Mouse (Mus musculus): ENCODE data around the gene Akap1.
A peak's percentile ranks its signal among the peaks of the same experiment; 100 is the strongest.
"Not testable (repeated sequence)": the region's sequence is repeated elsewhere in the genome, so short reads cannot be mapped to it uniquely, and the experiment has no call there.

Gene Akap1

DNA sequence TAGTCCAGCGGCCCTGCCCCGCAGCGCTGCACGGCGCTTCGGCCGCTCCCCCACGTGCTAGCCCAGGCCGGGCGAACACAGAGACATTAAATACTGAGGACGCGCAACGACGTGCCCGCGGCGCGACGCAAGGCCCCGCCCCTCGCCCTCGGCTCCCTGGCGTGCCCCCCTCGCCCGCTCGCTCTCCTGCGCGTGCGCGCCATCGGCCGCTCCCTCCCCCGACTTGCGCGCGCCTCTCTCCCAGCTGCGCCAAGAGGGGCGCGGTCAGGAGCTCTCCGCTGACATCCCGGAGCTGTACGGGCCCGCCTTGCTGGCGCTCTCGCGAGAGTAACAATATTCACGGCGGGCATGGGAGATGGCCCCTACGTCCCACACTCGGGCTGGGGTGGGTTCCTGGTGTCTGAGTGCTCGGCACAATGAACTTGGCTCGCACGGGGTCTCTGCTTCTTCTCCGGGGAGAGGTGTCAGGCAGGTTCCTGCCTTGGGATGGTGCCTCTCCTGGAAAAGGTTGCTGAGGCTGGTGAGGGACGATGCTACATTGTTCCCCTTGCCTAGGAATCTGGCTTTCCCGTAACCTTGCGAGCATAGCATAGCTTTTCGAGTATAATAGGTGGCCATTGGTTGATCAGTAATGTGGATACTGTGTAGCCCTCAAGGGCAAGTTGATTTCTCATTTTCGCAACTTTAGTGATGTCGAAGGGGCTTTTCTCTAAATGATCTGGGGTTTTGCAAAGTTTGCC is at the start of gene Akap1:
Gene Akap1 (minus strand): TSS at position 129 of the 740 bp plus-strand sequence.
- peak; percentile 98 for DNase-seq (ENCODE audit: extremely low read depth, insufficient read length, low spot score)

DNA sequence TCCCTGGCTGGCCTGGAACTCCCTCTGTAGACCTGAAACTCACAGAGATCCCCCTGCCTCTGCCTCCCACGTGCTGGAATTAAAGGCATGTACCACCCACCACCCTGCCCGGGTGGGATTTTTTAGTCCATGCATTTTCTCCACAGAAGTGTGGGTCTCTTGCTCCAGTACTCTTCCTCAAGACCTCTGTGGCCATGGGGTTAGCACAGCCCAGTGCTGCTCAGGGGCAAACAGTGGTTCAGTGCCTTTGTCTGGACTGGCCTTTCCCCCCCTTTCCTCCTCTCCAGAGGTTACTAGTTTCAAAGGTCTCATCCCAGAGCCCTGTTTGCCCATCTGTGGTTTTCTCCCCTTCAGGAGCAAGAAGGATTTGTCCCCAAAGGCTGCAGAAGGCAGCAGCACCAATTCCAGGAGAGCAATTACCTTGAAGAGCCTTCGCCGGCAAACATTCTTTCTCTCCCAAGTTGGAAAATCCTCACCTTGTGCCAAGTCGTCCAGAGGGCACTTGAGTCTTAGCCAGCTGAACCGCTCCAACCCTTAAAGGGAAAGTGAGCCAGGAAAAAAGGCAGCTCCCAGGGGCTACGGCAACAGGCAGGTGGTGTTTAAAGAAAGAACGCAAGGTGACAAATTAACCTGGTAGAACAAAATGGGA is 45.1 kb upstream of the Akap1 start:
- peak; percentile 26 for DNase-seq (ENCODE audit: extremely low read depth, insufficient read length, low spot score)

DNA sequence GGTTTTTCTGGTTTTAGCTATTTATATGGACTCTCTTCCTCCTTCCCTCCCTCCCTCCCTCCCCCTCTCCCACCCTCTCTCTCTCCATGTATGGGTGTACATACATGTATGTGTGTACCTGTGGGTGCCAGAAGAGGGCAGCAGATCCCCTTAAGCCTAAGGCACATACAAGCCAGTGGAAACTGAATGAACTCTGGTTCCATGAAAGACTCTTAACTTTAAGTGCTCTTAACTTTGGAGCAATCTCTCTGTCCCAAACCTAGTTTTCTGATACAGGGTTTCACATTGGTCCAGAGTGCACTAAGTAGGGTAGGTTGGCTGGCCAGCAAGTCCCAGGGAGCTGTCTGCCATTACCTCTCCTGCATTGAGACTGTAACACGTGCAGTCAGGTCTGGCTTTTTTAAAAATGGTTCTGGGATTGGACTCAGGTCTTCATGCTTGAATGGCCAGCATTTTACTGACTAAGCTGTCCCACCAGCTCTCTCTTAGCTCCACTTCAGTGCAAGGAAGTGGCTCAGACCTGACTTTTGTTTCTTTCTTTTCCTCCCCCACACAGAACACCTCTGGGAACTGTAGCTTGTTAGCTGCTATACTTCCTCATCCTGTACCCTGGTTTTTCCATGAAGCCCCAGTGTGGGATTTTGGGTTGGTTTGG is 44.3 kb upstream of the Akap1 start:
- peak; percentile 28 for DNase-seq (ENCODE audit: extremely low read depth, insufficient read length, low spot score)

DNA sequence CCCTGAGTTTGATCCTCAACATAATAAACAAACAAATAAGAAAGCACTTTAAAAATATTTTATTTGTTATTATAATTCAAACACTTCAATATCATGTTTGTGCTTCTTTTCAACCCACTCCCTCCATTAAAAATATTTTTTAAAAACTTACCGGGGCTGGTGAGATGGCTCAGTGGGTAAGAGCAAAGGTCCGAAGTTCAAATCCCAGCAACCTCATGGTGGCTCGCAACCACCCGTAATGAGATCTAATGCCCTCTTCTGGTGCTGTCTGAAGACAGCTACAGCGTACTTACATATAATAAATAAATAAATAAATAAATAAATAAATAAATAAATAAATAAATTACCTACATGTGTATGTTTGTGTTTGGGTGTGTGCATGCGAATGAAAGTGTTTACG is 43.5 kb upstream of the Akap1 start:
- no peak for DNase-seq (ENCODE audit: extremely low read depth, insufficient read length, low spot score)

DNA sequence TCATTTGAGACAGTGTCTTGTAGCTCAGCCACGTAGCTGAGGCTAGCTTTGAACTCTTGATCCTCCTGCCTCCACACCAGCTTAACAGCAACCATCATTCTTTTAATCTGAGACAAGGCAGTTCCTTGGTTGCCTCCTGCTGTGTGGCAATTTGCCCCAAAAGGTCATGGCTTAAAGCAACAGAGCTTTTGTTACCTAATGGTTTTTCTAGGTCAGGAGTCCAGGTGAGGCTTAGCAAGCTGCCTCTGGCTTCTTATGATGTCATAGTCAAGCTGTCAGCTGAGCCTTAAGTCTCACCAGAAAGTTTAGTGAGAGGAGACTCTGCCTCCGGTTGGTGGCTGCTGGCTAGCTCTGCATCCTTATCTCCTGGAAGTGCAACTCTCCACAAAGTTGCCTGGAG is 41.2 kb upstream of the Akap1 start:
- no peak for DNase-seq (ENCODE audit: extremely low read depth, insufficient read length, low spot score)

DNA sequence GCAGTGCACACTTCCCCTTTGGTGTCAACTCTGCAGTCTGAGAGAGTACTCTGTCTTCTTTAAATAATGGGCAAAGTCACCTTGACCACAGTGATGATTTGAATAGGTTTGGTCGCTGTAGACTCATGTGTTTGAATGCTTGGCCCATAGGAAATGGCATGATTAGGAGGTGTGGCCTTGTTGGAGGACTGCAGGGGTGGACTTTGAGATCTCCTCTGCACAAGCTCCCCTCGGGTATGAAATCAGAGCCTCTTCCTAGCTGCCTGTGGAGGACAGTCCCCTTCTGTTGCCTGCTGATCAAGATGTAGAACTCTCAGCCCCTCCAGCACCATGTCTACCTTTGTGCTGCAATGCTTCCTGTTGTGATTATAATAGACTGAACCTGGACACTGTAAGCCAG is 39.7 kb upstream of the Akap1 start:
- no peak for DNase-seq (ENCODE audit: extremely low read depth, insufficient read length, low spot score)

DNA sequence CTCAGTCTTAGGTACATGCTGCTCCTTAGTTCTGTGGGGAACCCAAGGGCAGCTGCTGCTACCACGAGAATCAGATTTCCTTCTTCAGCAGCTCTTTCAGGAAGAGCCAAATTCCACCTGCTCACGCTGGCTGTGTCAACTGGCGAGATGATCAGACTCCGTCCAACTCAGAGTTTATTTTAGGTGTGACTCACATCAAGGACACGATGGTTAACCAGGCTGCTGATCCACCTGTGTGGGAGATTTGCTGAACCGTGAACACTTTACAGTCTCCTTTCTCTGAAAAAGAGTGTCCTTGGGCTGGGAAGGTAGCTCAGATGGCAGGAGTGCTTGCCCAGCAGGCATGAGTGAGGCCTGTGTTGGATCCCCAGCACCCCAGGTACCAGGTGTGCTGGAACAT is 38.4 kb upstream of the Akap1 start:
- no peak for DNase-seq (ENCODE audit: extremely low read depth, insufficient read length, low spot score)

DNA sequence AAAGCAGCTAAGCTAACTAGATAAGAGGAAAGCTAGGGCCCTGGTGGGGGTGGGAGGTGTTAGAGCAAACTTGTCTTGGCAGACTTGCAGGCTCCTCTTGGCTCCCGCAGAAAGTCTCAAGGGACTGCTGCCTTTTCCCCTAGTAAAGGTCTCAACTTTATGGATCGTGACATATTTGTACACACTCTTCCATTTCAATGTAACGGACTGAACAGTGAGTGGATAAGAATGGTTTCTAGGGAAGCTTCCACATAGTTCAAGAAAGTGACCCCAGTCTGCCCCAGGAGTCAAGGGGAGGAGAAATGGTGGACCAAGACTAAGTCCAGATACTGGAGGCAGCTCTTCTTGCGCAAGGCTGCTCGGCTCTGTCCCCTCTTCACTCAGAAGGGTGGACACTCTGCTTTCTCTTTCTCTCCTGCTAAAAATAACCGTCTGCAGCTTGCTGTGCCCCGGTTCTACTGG is 37.0 kb upstream of the Akap1 start:
- DNase-seq (ENCODE audit: extremely low read depth, insufficient read length, low spot score): no peak

DNA sequence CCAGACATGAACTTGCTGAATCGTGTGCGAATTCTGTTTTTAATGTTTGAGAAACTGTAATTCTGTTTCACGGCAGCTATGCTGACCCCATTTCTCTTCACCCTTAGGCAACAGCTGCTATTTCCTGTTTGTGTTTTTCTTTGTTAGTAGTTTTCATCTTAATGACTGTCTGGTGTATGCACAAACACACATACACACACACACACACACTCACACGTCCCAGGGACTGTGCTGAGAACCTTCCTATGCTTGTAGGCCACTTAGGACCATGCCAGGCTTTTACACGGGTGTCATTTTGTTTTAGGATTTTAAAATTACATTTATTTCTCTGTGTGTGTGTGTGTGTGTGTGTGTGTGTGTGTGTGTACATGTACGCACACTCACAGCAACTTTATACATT is 35.2 kb upstream of the Akap1 start:
- no peak for DNase-seq (ENCODE audit: extremely low read depth, insufficient read length, low spot score)

DNA sequence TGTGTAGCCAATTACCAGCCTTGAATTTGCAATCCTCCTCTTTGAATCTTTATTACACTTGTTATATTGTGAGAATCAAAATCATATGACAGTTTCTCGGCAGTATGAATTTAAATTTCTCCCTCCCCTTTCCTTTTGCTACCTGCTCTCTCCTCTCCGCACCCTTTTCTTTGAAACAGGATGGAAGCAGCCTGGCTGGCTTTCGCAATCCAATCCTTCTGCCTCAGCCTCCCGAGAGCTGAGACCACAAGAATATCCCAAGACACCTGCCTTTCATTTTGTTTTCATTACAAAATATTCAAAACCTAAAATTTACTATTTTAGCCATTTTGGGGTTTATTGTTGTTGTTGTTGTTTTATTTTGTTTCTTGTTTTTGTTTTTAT is 34.0 kb upstream of the Akap1 start:
- no peak for DNase-seq (ENCODE audit: extremely low read depth, insufficient read length, low spot score)

DNA sequence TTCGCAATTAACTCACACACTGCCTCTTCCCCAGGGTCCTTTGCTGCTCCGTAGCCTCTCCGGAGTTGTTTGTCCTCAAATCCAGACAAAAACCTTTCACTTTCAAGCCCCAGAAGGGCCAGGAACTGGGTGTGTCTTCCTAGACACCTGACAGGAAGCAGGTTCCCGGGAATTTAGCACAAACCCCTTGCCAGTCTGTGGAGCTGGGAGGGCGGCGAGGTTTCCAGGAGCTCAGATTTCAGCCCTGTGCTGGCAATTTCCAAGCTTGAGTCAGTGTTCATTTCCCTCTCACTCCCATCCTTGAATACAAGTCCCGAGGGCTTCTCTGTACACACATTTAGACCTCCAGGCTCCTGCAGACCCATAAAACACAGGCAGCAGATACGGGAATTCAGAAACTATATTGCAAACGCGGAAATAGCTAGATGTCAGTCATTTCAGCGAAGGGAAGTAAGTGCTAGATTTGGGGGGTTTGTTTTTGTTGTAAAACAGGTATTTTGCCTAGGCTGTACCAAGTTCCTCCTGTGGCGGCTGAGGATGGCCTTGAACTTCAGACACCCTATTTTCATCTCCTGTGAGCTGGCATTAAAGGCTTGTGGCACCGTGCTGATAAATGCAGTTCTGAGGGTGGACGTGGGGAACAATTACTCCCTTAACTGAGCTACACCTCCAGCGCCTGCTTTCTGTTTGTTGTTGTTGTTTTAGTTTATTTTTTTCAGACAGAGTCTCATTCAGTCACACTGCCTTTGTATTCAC is 33.4 kb upstream of the Akap1 start:
- no peak for DNase-seq (ENCODE audit: extremely low read depth, insufficient read length, low spot score)

DNA sequence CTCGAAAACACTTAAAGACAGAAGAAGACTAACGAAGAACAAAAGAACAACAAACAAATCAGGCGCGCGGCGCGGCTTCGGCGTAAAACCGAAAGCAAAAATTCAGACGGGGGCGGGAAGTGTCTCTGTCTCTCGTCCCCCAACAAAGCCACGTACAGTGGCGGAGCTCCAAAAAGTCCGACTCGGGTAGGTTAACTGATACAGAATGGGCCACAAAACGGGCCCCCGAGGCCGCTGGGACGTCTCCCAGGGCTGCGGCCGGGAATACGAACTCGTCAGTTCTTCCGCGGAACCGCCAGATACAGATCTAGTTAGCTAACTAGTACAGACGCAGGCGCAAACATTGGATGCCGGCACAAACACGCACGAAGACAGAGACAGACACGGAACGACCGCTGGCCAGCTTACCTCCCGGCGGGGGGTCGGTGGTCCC is 31.4 kb upstream of the Akap1 start:
- DNase-seq (ENCODE audit: extremely low read depth, insufficient read length, low spot score): not testable (repeated sequence)

DNA sequence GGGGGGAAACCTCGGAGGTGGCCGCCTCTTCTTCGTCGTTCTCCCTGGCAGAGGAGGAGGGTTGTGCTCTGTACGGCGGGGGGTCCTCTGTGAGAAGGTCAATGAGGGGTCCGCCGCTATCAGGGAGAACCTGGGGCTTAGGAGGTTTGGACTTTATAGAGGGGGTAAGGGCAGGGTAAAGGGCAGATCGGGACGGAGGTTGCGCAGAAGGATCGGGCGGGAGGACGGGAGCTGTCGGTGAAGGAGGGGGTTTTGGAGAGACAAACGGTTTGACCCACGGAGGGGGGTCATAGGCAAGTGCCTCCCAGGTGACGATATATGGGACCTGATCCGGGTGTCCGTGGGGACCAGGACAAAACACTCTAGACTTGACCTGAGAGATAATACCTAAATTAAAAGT is 30.8 kb upstream of the Akap1 start:
- not testable (repeated sequence) for DNase-seq (ENCODE audit: extremely low read depth, insufficient read length, low spot score)

DNA sequence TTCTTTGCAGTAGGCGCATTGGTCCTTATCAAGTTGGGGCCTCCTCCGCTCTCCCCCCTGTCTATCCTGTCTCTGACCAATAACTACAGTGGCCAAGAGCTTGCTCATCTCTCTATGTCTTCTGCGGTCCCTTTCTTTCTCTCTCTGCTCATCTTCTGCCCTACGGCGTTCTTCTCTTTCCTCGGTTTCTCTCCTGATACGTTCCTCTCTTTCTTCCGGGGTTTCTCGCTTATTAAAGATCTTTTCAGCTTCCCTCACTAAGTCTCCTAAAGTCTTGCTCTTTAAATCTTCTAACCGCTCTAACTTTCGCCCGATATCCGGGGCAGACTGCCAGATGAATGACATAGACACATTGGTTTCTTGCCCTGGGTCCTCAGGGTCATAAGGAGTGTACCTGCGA is 29.9 kb upstream of the Akap1 start:
- DNase-seq (ENCODE audit: extremely low read depth, insufficient read length, low spot score): not testable (repeated sequence)

DNA sequence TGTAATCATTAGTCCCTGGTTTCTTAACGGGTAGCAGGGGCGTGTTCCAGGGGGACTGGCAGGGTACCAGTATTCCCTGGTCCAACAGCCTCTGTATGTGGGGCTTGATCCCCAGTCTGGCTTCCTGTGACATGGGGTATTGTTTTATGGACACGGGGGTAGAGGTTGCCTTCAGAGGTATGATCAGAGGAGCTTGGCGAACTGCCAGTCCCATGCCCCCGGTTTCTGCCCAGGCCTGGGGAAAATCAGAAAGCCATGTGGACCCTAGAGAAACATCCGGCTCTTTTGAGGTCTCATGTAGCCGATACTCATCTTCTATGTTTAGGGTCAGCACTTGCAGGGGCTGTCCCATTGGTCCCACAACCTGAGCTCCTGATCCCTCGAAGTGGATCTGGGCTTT is 29.1 kb upstream of the Akap1 start:
- not testable (repeated sequence) for DNase-seq (ENCODE audit: extremely low read depth, insufficient read length, low spot score)

DNA sequence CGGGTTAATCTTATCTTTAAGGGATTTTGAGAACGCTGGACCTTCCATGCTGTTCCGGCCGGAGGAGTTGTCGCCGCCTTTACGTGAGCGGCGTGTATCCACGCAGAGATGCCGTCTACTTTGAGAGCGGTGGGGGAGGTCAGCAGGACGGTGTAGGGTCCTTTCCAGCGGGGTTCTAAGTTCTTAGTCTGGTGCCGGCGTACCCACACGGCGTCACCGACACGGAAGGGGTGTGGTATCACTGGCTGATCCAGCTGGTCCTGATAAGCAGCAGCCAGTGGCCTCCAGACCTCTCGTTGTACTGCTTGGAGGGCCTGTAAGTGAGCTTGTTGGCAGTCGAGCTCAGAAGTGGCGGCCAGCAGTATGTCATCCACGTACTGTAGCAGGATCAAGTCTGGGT is 28.4 kb upstream of the Akap1 start:
- DNase-seq (ENCODE audit: extremely low read depth, insufficient read length, low spot score): not testable (repeated sequence)

DNA sequence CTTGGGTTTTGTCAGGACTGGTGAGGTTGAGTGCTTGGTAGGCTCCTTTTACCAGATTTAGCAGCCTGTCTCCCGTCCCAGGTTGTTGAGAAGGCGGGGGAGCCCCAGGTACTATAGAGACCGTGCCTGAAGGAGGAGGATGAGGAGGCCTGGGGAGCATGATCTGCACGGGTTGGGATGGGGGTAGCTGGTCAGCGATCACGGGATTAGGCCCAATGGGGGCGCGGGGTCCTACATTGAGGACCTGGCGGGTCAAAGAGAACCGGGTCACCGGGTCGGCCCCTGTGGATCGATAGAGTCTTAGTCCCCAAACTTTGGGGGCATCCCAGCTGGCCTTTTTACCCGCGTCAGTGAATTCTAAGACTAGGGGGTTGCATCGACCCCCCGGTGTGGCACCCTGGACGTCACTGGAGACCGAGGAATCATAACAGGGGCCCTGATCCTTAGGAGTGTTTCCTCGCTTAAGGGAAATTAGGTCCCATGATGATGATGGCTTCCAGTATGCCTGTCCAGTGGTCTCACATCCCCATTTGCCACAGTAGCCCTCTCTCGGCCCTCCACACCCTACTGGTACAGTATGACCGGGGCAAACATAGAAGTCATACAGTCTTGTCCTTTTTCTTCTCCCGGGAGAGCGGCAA is 27.7 kb upstream of the Akap1 start:
- DNase-seq (ENCODE audit: extremely low read depth, insufficient read length, low spot score): not testable (repeated sequence)

DNA sequence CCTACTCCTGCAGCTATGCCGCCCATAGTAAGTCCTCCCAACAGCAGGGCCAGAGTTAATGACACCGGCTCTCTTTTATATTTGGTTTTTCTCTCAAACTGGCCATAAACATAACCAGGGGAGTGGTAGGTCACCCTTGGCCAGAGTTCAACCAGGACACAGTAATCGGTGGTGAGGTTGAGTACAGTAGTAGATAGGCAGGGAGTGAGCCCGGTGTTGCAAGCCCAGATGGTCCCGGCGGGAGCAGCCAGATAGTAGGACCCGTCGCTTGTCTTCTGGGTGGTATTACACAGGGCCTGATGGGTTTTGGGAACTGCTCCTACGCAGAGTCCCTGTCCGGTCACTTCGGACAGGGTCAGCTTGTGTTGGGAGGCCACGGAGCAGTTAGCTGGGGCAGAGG is 27.1 kb upstream of the Akap1 start:
- DNase-seq (ENCODE audit: extremely low read depth, insufficient read length, low spot score): not testable (repeated sequence)

DNA sequence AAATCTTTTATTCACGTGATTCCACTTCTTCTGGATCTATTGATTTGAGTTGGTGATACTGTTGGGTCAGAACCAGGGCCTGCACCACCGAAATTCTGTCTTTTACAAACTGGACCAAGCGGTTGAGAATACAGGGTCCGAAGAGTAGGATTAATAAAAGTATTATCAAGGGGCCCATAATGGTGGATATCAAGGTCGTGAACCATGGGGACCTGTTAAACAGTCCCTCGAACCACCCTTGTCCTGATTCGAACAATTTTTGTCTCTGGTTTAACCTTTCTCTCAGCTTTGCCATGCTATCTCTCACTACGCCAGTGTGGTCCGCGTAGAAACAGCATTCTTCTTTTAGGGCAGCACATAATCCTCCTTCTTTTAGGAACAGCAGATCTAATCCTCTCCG is 26.5 kb upstream of the Akap1 start:
- not testable (repeated sequence) for DNase-seq (ENCODE audit: extremely low read depth, insufficient read length, low spot score)

DNA sequence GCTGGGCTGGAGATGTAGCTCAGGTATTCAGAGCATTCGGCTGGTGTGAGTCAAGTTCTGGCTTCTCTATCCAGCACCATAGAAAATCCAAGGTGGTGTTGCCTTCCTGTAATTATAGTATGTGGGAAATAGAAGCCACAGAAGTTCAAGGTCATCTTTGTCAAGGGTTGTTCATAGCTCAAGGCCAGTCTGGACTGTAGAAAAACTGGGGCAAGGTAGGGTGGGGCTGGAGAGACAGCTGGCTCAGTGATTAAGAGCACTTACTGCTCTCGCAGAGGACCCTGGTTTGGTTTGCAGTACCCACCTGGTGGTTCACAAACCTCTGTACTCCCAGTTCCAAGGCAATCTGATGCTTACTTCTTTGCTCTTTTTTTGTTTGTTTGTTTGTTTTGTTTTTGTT is 24.6 kb upstream of the Akap1 start:
- DNase-seq (ENCODE audit: extremely low read depth, insufficient read length, low spot score): no peak

All from 3134 (cell line).